Mouse (Mus musculus) MEL (cell line): Measurements from ENCODE around the gene Rpp14. TPM values are rescaled to one million over a fixed set of nuclear protein-coding genes. Genes with fewer than 3 reads are reported as not detected.

Experiments
- DNase-seq: peaks from one replicate; pipeline ENCODE4 v3.0.0; 2011; ENCODE audit warnings: low read depth, low spot score
- H3K27ac ChIP-seq: 2 replicates; pipeline ENCODE4 v1.5.1; 2012; ENCODE audit warnings: low read depth, mild to moderate bottlenecking, control low read depth, low read length, moderate library complexity; ENCODE audit not compliant: control insufficient read depth
- H3K27me3 ChIP-seq, 2 experiments: fragments of 150-350 bp in 1 of 2; sonication (generic) in 1 of 2; 2 replicates each; pipeline ENCODE4 v1.6.1; 2012; ENCODE audit warnings: low read length in 2 of 2, mild to moderate bottlenecking in 2 of 2, improper control_type of control experiment in 1 of 2, moderate library complexity in 1 of 2; ENCODE audit not compliant: insufficient read depth in 2 of 2, control insufficient read depth in 1 of 2
- H3K36me3 ChIP-seq, 2 experiments: 2 replicates each; pipeline ENCODE4 v1.6.1; 2012 to 2014; ENCODE audit warnings: low read length in 2 of 2, improper control_type of control experiment in 1 of 2, inconsistent platforms in 1 of 2, mild to moderate bottlenecking in 1 of 2; ENCODE audit not compliant: insufficient read depth in 2 of 2, control insufficient read depth in 1 of 2
- H3K4me1 ChIP-seq, 2 experiments: fragments of 150-350 bp in 1 of 2; sonication (generic) in 1 of 2; 2 replicates each; pipeline ENCODE4 v1.6.1; 2012; ENCODE audit warnings: low read length in 2 of 2, improper control_type of control experiment in 1 of 2, mild to moderate bottlenecking in 1 of 2; ENCODE audit not compliant: insufficient read depth in 2 of 2, control insufficient read depth in 1 of 2
- H3K4me3 ChIP-seq, 2 experiments: fragments of 150-350 bp in 1 of 2; sonication (generic) in 1 of 2; 2 replicates each; pipeline ENCODE4 v1.5.1; 2012; ENCODE audit warnings: low read depth in 2 of 2, low read length in 2 of 2, mild to moderate bottlenecking in 2 of 2, moderate library complexity in 2 of 2, control low read depth in 1 of 2, improper control_type of control experiment in 1 of 2; ENCODE audit not compliant: control insufficient read depth in 1 of 2, insufficient read depth in 1 of 2
- H3K79me2 ChIP-seq: 2 replicates; pipeline ENCODE4 v1.6.1; 2012; ENCODE audit warnings: mild to moderate bottlenecking, low read length, moderate library complexity; ENCODE audit not compliant: control insufficient read depth, poor library complexity, insufficient read depth
- H3K9ac ChIP-seq: 2 replicates; pipeline ENCODE4 v1.6.1; 2012; ENCODE audit warnings: low read depth, mild to moderate bottlenecking, control low read depth, low read length, moderate library complexity; ENCODE audit not compliant: control insufficient read depth, poor library complexity, severe bottlenecking
- H3K9me3 ChIP-seq: fragments of 150-350 bp; sonication (generic); replicated peaks from 2 replicates; pipeline ENCODE4 v1.6.1; 2012; ENCODE audit warnings: mild to moderate bottlenecking, low read length, improper control_type of control experiment, moderate library complexity; ENCODE audit not compliant: insufficient read depth
- CHD2 ChIP-seq: IDR thresholded peaks from 2 replicates; pipeline ENCODE4 v1.6.1; 2011; ENCODE audit warnings: low read length, improper control_type of control experiment
- E2F4 ChIP-seq: IDR thresholded peaks from 2 replicates; pipeline ENCODE4 v1.6.1; 2011; ENCODE audit warnings: low read depth, low read length, improper control_type of control experiment, borderline replicate concordance
- EP300 ChIP-seq, 2 experiments: IDR thresholded peaks; 2 replicates each; pipeline ENCODE4 v1.6.1; 2011; ENCODE audit warnings: improper control_type of control experiment in 2 of 2, low read length in 2 of 2, low read depth in 1 of 2, mild to moderate bottlenecking in 1 of 2
- GABPA ChIP-seq: IDR thresholded peaks from 2 replicates; pipeline ENCODE4 v1.6.1; 2012; ENCODE audit warnings: low read depth, mild to moderate bottlenecking, inconsistent platforms, low read length, improper control_type of control experiment, moderate library complexity
- HCFC1 ChIP-seq: IDR thresholded peaks from 2 replicates; pipeline ENCODE4 v1.6.1; 2012; ENCODE audit warnings: low read depth, mild to moderate bottlenecking, inconsistent platforms, low read length, improper control_type of control experiment, moderate library complexity
- JUND ChIP-seq: IDR thresholded peaks from 2 replicates; pipeline ENCODE4 v1.6.1; 2011; ENCODE audit warnings: low read depth, mild to moderate bottlenecking, improper control_type of control experiment, low read length
- KAT2A ChIP-seq: conservative IDR thresholded peaks from 2 replicates; pipeline ENCODE4 v1.6.1; 2012; ENCODE audit warnings: low read depth, low read length, improper control_type of control experiment, inconsistent platforms
- MAFK ChIP-seq: IDR thresholded peaks from 2 replicates; pipeline ENCODE4 v1.6.1; 2011; ENCODE audit warnings: low read depth, mild to moderate bottlenecking, low read length, improper control_type of control experiment, borderline replicate concordance
- SIN3A ChIP-seq: IDR thresholded peaks from 2 replicates; pipeline ENCODE4 v1.6.1; 2012; ENCODE audit warnings: low read length, improper control_type of control experiment, inconsistent platforms
- SMC3 ChIP-seq: IDR thresholded peaks from 2 replicates; pipeline ENCODE4 v1.6.1; 2011; ENCODE audit warnings: low read depth, low read length, improper control_type of control experiment
- TBP ChIP-seq: IDR thresholded peaks from 2 replicates; pipeline ENCODE4 v1.8.0; 2011; ENCODE audit warnings: low read depth, low read length, improper control_type of control experiment
- TCF12 ChIP-seq: IDR thresholded peaks from 2 replicates; pipeline ENCODE4 v1.6.1; 2014; ENCODE audit warnings: low read depth, mild to moderate bottlenecking, inconsistent platforms, low read length, improper control_type of control experiment, moderate library complexity
- ZMIZ1 ChIP-seq: IDR thresholded peaks from 2 replicates; pipeline ENCODE4 v1.6.1; 2012; ENCODE audit warnings: low read depth, mild to moderate bottlenecking, inconsistent platforms, low read length, improper control_type of control experiment, moderate library complexity
- ZNF384 ChIP-seq: IDR thresholded peaks from 2 replicates; pipeline ENCODE4 v1.6.1; 2012; ENCODE audit warnings: low read depth, mild to moderate bottlenecking, inconsistent platforms, low read length, improper control_type of control experiment
- polyA plus RNA-seq, 2 experiments: library from polyadenylated mRNA; stranded (reverse) in 1 of 2; unstranded in 1 of 2; fragments of >175 nt in 1 of 2; fragments of >200 nt in 1 of 2; gene quantifications; 2 replicates each; pipeline versions ENCODE4 v1.2.1 to v1.2.4; 2012; ENCODE audit warnings: low replicate concordance in 2 of 2, low read depth in 1 of 2; ENCODE audit not compliant: insufficient read length in 2 of 2, insufficient read depth in 1 of 2, missing spikeins in 1 of 2
- total RNA-seq: library from RNA; depleted of rRNA; stranded (reverse); fragments of 300-350 nt; gene quantifications from 2 replicates; pipeline ENCODE4 v1.2.3, GENCODE M21; 2012

Gene Rpp14
- total and polyA plus RNA-seq, 3 experiments = 41.2 to 45.5 TPM; not detected in 1

- TF ChIP-seq CHD2 = no peak
- no peak for TF ChIP-seq ZMIZ1
- no peak overlapping the region for H3K9ac ChIP-seq
- H3K79me2 ChIP-seq = no peaks in the 10 kb centered on the region
- H3K9me3 ChIP-seq = no peaks in the 10 kb centered on the region
- no peak overlapping the region for H3K27ac ChIP-seq
- no peaks in the 10 kb centered on the region for H3K4me1 ChIP-seq
- H3K36me3 ChIP-seq = no peaks in the 10 kb centered on the region
- DNase-seq = no peak
- H3K27me3 ChIP-seq = peaks cover 0 to 2% of the 10 kb centered on the region in 2 experiments; a peak in 2 of 4 replicates
- no peak overlapping the region for H3K4me3 ChIP-seq
These were observed 47.9 kb upstream of the Rpp14 start for GRCm38 (mm10) chr14:8032087-8032944.

- H3K79me2 ChIP-seq = no peaks in the 10 kb centered on the region
- no peak overlapping the region for H3K4me3 ChIP-seq
- no peaks in the 10 kb centered on the region for H3K36me3 ChIP-seq
- no peaks in the 10 kb centered on the region for H3K9me3 ChIP-seq
- H3K9ac ChIP-seq = no peak overlapping the region
- no peaks in the 10 kb centered on the region for H3K4me1 ChIP-seq
- no peak for DNase-seq
- TF ChIP-seq EP300 (IDR thresholded peaks at IDR 0.05; ENCODE audit: low read depth in 1 of 2, low read length in 2 of 2) = no peak
- TF ChIP-seq TCF12 = no peak
- TF ChIP-seq SIN3A = no peak
- TF ChIP-seq KAT2A = no peak
- TF ChIP-seq ZNF384 = no peak
- TF ChIP-seq E2F4 = no peak
- no peak for TF ChIP-seq GABPA
- TF ChIP-seq SMC3 = no peak
- no peak for TF ChIP-seq HCFC1
- no peak for TF ChIP-seq TBP
- peaks cover 0 to 2% of the 10 kb centered on the region in 2 experiments; a peak in 2 of 4 replicates for H3K27me3 ChIP-seq
- H3K27ac ChIP-seq = no peak overlapping the region
These were observed 45.6 kb upstream of the Rpp14 start for GRCm38 (mm10) chr14:8034561-8034960.

- DNase-seq = no peak
- Histone ChIP-seq H3K27ac (no peak overlapping the region), H3K9me3 (no peaks in the 10 kb centered on the region), H3K27me3 (peaks cover 0 to 2% of the 10 kb centered on the region in 2 experiments; a peak in 2 of 4 replicates), H3K36me3 (no peaks in the 10 kb centered on the region), H3K9ac (no peak overlapping the region), H3K4me1 (no peaks in the 10 kb centered on the region), H3K4me3 (no peak overlapping the region), H3K79me2 (no peaks in the 10 kb centered on the region)
- TF ChIP-seq ZMIZ1 (no peak), E2F4 (no peak), TBP (no peak), MAFK (no peak), JUND (no peak)
These were observed 44.2 kb upstream of the Rpp14 start for GRCm38 (mm10) chr14:8035951-8036350.
